Mouse (Mus musculus): ENCODE data around the gene Olfr455. TPM values are rescaled to one million over a fixed set of nuclear protein-coding genes. Genes with fewer than 3 reads are reported as not detected.
A peak's percentile ranks its signal among the peaks of the same experiment; 100 is the strongest.

The Olfr455 gene
- polyA plus RNA-seq, 1 experiment from 2014 or later: not detected

- ATAC-seq (ENCODE audit: low FRiP score, low TSS enrichment) (no peak), DNase-seq (no peak)
- Histone ChIP-seq H3K27me3 (ENCODE audit: control insufficient read depth, insufficient read depth, low read length) (no peaks in the 10 kb centered on the region), H3K9me3 (ENCODE audit: control insufficient read depth, low read length) (no peaks in the 10 kb centered on the region), H3K4me3 (replicated peaks; ENCODE audit: low read depth, low read length) (no peak overlapping the region), H3K27ac (replicated peaks; ENCODE audit: low read depth, low read length) (no peak overlapping the region), H3K36me3 (ENCODE audit: control insufficient read depth, insufficient read depth, low read length) (no peaks in the 10 kb centered on the region), H3K9ac (replicated peaks; ENCODE audit: low read length) (no peak overlapping the region), H3K4me2 (ENCODE audit: low read length) (no peak overlapping the region), H3K4me1 (ENCODE audit: control insufficient read depth, insufficient read depth, low read length) (no peaks in the 10 kb centered on the region)
- WGBS: 93% methylated on average over 2 of the region's 2 CpGs
Observed at GRCm38 (mm10) chr6:42566076-42566598, 18.8 kb upstream of the Olfr455 start.

- 75% methylated on average over 2 of the region's 2 CpGs for WGBS
- DNase-seq: no peak
- no peak overlapping the region for H3K27ac ChIP-seq (replicated peaks; ENCODE audit: low read depth, low read length)
Observed at GRCm38 (mm10) chr6:42562280-42562679, 14.9 kb upstream of the Olfr455 start.

GRCm38 (mm10) chr6:42560885-42561284 is 13.5 kb upstream of the Olfr455 start:
- no peak overlapping the region for H3K4me3 ChIP-seq (replicated peaks; ENCODE audit: low read depth, low read length)
- WGBS: 85% methylated on average over 5 of the region's 5 CpGs
- H3K9me3 ChIP-seq (ENCODE audit: control insufficient read depth, low read length): no peaks in the 10 kb centered on the region
- no peak overlapping the region for H3K27ac ChIP-seq (replicated peaks; ENCODE audit: low read depth, low read length)
- H3K9ac ChIP-seq (replicated peaks; ENCODE audit: low read length): no peak overlapping the region
- H3K27me3 ChIP-seq (ENCODE audit: control insufficient read depth, insufficient read depth, low read length): no peaks in the 10 kb centered on the region
- H3K4me1 ChIP-seq (ENCODE audit: control insufficient read depth, insufficient read depth, low read length): no peaks in the 10 kb centered on the region
- H3K36me3 ChIP-seq (ENCODE audit: control insufficient read depth, insufficient read depth, low read length): no peaks in the 10 kb centered on the region
- ATAC-seq (ENCODE audit: low FRiP score, low TSS enrichment) (no peak), DNase-seq (no peak)
- H3K4me2 ChIP-seq (ENCODE audit: low read length): no peak overlapping the region

More at GRCm38 (mm10) chr6:42562280-42562679, 14.9 kb upstream of the Olfr455 start:
- H3K4me2 ChIP-seq (ENCODE audit: low read length): no peak overlapping the region
- no peak overlapping the region for H3K9ac ChIP-seq (replicated peaks; ENCODE audit: low read length)
- H3K4me1 ChIP-seq (ENCODE audit: control insufficient read depth, insufficient read depth, low read length): no peaks in the 10 kb centered on the region
- ATAC-seq (ENCODE audit: low FRiP score, low TSS enrichment): no peak
- no peaks in the 10 kb centered on the region for H3K9me3 ChIP-seq (ENCODE audit: control insufficient read depth, low read length)
- no peak overlapping the region for H3K4me3 ChIP-seq (replicated peaks; ENCODE audit: low read depth, low read length)
- H3K27me3 ChIP-seq (ENCODE audit: control insufficient read depth, insufficient read depth, low read length): no peaks in the 10 kb centered on the region
- no peaks in the 10 kb centered on the region for H3K36me3 ChIP-seq (ENCODE audit: control insufficient read depth, insufficient read depth, low read length)

GRCm38 (mm10) chr6:42558641-42559040 is 11.3 kb upstream of the Olfr455 start:
- Histone ChIP-seq H3K4me2 (ENCODE audit: low read length) (no peak overlapping the region), H3K27me3 (ENCODE audit: control insufficient read depth, insufficient read depth, low read length) (no peaks in the 10 kb centered on the region), H3K4me1 (ENCODE audit: control insufficient read depth, insufficient read depth, low read length) (no peaks in the 10 kb centered on the region), H3K9me3 (ENCODE audit: control insufficient read depth, low read length) (no peaks in the 10 kb centered on the region), H3K27ac (replicated peaks; ENCODE audit: low read depth, low read length) (no peak overlapping the region), H3K4me3 (replicated peaks; ENCODE audit: low read depth, low read length) (no peak overlapping the region), H3K36me3 (ENCODE audit: control insufficient read depth, insufficient read depth, low read length) (no peaks in the 10 kb centered on the region), H3K9ac (replicated peaks; ENCODE audit: low read length) (no peak overlapping the region)
- DNase-seq (no peak), ATAC-seq (ENCODE audit: low FRiP score, low TSS enrichment) (no peak)
- 97% methylated on average over 14 of the region's 14 CpGs for WGBS

DNA sequence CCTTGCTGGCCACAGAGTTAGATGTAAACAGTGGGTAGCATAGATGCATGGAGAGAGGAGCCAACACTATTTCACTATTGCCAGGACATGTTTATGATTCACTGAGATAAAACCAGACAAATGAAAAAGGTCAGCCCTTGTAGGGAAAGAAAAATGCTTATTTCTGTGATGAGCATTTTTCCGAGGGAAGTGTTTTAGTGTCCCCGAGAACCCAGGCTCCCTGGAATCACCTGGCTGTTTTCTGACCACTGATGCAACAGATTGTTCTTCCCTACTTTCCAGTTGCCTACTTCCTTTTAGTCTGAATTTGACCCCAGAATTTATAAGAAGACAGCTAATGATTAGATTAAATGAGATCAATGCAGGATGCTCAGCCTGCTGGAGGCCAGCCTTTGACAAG is 1.2 kb downstream of the Olfr455 start:
- Histone ChIP-seq H3K9me3 (ENCODE audit: control insufficient read depth, low read length) (no peaks in the 10 kb centered on the region), H3K9ac (replicated peaks; ENCODE audit: low read length) (no peak overlapping the region), H3K4me1 (ENCODE audit: control insufficient read depth, insufficient read depth, low read length) (no peaks in the 10 kb centered on the region), H3K27me3 (ENCODE audit: control insufficient read depth, insufficient read depth, low read length) (no peaks in the 10 kb centered on the region), H3K27ac (replicated peaks; ENCODE audit: low read depth, low read length) (no peak overlapping the region), H3K36me3 (ENCODE audit: control insufficient read depth, insufficient read depth, low read length) (no peaks in the 10 kb centered on the region), H3K4me2 (ENCODE audit: low read length) (no peak overlapping the region), H3K4me3 (replicated peaks; ENCODE audit: low read depth, low read length) (no peak overlapping the region)
- DNase-seq (no peak), ATAC-seq (ENCODE audit: low FRiP score, low TSS enrichment) (no peak)
- 96% methylated on average over 2 of the region's 2 CpGs for WGBS

DNA sequence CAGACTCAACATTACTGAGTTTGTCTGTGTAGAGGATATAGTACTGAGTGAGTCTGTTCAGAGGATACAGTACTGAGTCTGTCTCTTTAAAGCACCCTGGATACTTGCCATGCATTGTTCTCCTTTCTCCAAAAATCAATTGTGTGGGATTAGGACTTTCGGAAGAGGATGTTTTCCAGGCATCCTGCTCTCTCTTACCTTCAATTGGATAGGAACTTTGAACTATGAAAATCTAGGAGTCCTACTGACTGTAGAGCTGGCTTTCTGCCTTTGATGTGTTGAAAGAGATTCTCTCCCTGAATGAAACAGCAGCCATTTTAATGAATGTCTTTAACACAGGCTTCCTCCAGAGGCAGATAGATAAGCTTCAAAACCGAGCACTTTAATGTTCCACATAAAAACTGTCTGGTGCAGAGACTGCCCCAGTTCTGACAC is 1.9 kb downstream of the Olfr455 start:
- H3K9ac ChIP-seq (replicated peaks; ENCODE audit: low read length): no peak overlapping the region
- H3K27me3 ChIP-seq (ENCODE audit: control insufficient read depth, insufficient read depth, low read length): no peaks in the 10 kb centered on the region
- H3K4me1 ChIP-seq (ENCODE audit: control insufficient read depth, insufficient read depth, low read length): no peaks in the 10 kb centered on the region
- H3K36me3 ChIP-seq (ENCODE audit: control insufficient read depth, insufficient read depth, low read length): no peaks in the 10 kb centered on the region
- H3K4me2 ChIP-seq (ENCODE audit: low read length): no peak overlapping the region
- H3K4me3 ChIP-seq (replicated peaks; ENCODE audit: low read depth, low read length): no peak overlapping the region
- no peak overlapping the region for H3K27ac ChIP-seq (replicated peaks; ENCODE audit: low read depth, low read length)
- 45% methylated on average over 2 of the region's 2 CpGs for WGBS
- H3K9me3 ChIP-seq (ENCODE audit: control insufficient read depth, low read length): no peaks in the 10 kb centered on the region
- DNase-seq (peak; percentile 24), ATAC-seq (ENCODE audit: low FRiP score, low TSS enrichment) (no peak)

DNA sequence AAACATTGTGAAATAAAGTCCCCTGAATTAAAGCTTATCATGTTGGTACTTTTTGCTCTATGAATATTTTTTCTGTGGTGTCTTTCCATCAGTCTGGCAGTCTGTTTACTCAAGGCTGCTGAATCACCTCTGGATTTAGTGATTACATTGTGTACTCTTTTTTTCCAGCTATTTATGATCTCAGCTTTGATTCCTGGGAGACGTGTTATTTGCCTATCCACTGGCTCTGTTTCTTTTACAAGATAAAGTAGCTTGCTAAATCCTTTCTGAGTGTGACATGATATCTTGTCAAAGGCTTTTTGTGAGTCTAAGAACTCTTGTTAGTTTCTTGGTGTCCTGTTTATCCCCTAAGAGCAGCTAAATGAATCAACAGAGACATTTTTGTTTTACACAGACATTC is 2.5 kb downstream of the Olfr455 start:
- H3K4me1 ChIP-seq (ENCODE audit: control insufficient read depth, insufficient read depth, low read length): no peaks in the 10 kb centered on the region
- H3K27me3 ChIP-seq (ENCODE audit: control insufficient read depth, insufficient read depth, low read length): no peaks in the 10 kb centered on the region
- no peak overlapping the region for H3K4me3 ChIP-seq (replicated peaks; ENCODE audit: low read depth, low read length)
- H3K4me2 ChIP-seq (ENCODE audit: low read length): no peak overlapping the region
- DNase-seq: no peak
- H3K9me3 ChIP-seq (ENCODE audit: control insufficient read depth, low read length): no peaks in the 10 kb centered on the region
- ATAC-seq (ENCODE audit: low FRiP score, low TSS enrichment): no peak
- 23% methylated on average over 1 of the region's 1 CpGs for WGBS
- H3K36me3 ChIP-seq (ENCODE audit: control insufficient read depth, insufficient read depth, low read length): no peaks in the 10 kb centered on the region
- H3K27ac ChIP-seq (replicated peaks; ENCODE audit: low read depth, low read length): no peak overlapping the region
- H3K9ac ChIP-seq (replicated peaks; ENCODE audit: low read length): no peak overlapping the region

GRCm38 (mm10) chr6:42542036-42543031 is 5.1 kb downstream of the Olfr455 start:
- no peaks in the 10 kb centered on the region for H3K27me3 ChIP-seq (ENCODE audit: control insufficient read depth, insufficient read depth, low read length)
- H3K4me3 ChIP-seq (replicated peaks; ENCODE audit: low read depth, low read length): no peak overlapping the region
- H3K9ac ChIP-seq (replicated peaks; ENCODE audit: low read length): no peak overlapping the region
- H3K36me3 ChIP-seq (ENCODE audit: control insufficient read depth, insufficient read depth, low read length): no peaks in the 10 kb centered on the region
- H3K9me3 ChIP-seq (ENCODE audit: control insufficient read depth, low read length): no peaks in the 10 kb centered on the region
- H3K27ac ChIP-seq (replicated peaks; ENCODE audit: low read depth, low read length): no peak overlapping the region
- no peaks in the 10 kb centered on the region for H3K4me1 ChIP-seq (ENCODE audit: control insufficient read depth, insufficient read depth, low read length)
- no peak overlapping the region for H3K4me2 ChIP-seq (ENCODE audit: low read length)
- no peak for DNase-seq
- 76% methylated on average over 4 of the region's 4 CpGs for WGBS
- ATAC-seq (ENCODE audit: low FRiP score, low TSS enrichment): no peak

GRCm38 (mm10) chr6:42540681-42541080 is 6.7 kb downstream of the Olfr455 start:
- Histone ChIP-seq H3K27ac (replicated peaks; ENCODE audit: low read depth, low read length) (no peak overlapping the region), H3K9ac (replicated peaks; ENCODE audit: low read length) (no peak overlapping the region), H3K36me3 (ENCODE audit: control insufficient read depth, insufficient read depth, low read length) (no peaks in the 10 kb centered on the region), H3K27me3 (ENCODE audit: control insufficient read depth, insufficient read depth, low read length) (no peaks in the 10 kb centered on the region), H3K4me1 (ENCODE audit: control insufficient read depth, insufficient read depth, low read length) (no peaks in the 10 kb centered on the region), H3K9me3 (ENCODE audit: control insufficient read depth, low read length) (no peaks in the 10 kb centered on the region), H3K4me2 (ENCODE audit: low read length) (no peak overlapping the region), H3K4me3 (replicated peaks; ENCODE audit: low read depth, low read length) (no peak overlapping the region)
- 90% methylated on average over 1 of the region's 1 CpGs for WGBS
- DNase-seq (no peak), ATAC-seq (ENCODE audit: low FRiP score, low TSS enrichment) (no peak)

All from midbrain, embryonic 14.5 days (tissue).